Mouse (Mus musculus): ENCODE measurements around the gene Rpl12. TPM values are rescaled to one million over a fixed set of nuclear protein-coding genes. Genes with fewer than 3 reads are reported as not detected.

Rpl12 gene
- 289 TPM for polyA plus RNA-seq (2015; fragmentation: Illumina TruSeq; extraction: RNeasy Lipid Tissue Mini Kit (QIAGEN cat#74804); ENCODE audit: insufficient read depth, low read depth, low replicate concordance)

GRCm38 (mm10) chr2:32961192-32961995 lies at the start of gene Rpl12, which contains the start of gene Lrsam1:
Gene Rpl12 (plus strand): TSS chr2:32961559.
Gene Lrsam1 (minus strand): TSS chr2:32961614.

DNA sequence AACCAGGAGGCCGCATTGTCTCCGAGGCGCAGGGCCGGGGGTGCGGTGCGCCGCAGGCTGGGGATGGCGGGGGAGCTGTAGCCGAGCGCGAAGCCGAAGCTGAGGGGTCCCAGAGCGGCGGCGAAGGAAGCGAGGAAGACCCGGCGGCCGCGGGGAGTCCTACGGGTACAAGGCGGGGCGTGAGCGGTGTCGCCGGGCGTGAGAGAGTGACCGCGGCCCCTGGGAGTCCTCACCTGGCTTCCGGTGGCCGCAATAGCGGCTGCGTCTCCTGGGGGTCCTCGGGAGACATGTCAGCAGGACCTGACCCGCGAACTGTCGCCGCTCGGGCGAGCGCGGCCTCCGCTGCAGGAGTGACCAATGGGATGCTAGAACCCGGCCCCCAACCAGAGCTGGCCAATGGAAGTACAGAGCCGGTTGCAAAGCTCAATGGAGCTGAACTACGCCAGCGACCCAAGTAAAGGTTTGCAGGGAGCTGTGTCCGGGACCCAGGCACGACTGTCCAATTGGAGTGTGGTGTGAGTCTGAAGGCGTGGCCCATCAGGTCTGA lies 20.4 kb downstream of the Rpl12 start, which contains the start of gene Slc2a8:
Gene Slc2a8 (minus strand): TSS at position 359 of the 547 bp plus-strand sequence.

Other genes starting within 250 kb of the Rpl12 start
- 22.0 TPM for gene Cdk9, start 248.5 kb upstream of the Rpl12 start, polyA plus RNA-seq (2015; fragmentation: Illumina TruSeq; extraction: RNeasy Lipid Tissue Mini Kit (QIAGEN cat#74804); ENCODE audit: insufficient read depth, low read depth, low replicate concordance)
- 7.7 TPM for gene Sh2d3c, start 240.5 kb upstream of the Rpl12 start, polyA plus RNA-seq (2015; fragmentation: Illumina TruSeq; extraction: RNeasy Lipid Tissue Mini Kit (QIAGEN cat#74804); ENCODE audit: insufficient read depth, low read depth, low replicate concordance)
- gene 6330409D20Rik, start 220.5 kb upstream of the Rpl12 start, polyA plus RNA-seq (2015; fragmentation: Illumina TruSeq; extraction: RNeasy Lipid Tissue Mini Kit (QIAGEN cat#74804); ENCODE audit: insufficient read depth, low read depth, low replicate concordance), result not detected
- gene Tor2a, start 204.3 kb upstream of the Rpl12 start, polyA plus RNA-seq (2015; fragmentation: Illumina TruSeq; extraction: RNeasy Lipid Tissue Mini Kit (QIAGEN cat#74804); ENCODE audit: insufficient read depth, low read depth, low replicate concordance), result 24.0 TPM
- gene Ttc16, start 185.9 kb upstream of the Rpl12 start, polyA plus RNA-seq (2015; fragmentation: Illumina TruSeq; extraction: RNeasy Lipid Tissue Mini Kit (QIAGEN cat#74804); ENCODE audit: insufficient read depth, low read depth, low replicate concordance), result 0.70 TPM
- 4.1 TPM for gene Ptrh1, start 185.8 kb upstream of the Rpl12 start, polyA plus RNA-seq (2015; fragmentation: Illumina TruSeq; extraction: RNeasy Lipid Tissue Mini Kit (QIAGEN cat#74804); ENCODE audit: insufficient read depth, low read depth, low replicate concordance)
- 0.48 TPM for gene Cfap157, start 177.1 kb upstream of the Rpl12 start, polyA plus RNA-seq (2015; fragmentation: Illumina TruSeq; extraction: RNeasy Lipid Tissue Mini Kit (QIAGEN cat#74804); ENCODE audit: insufficient read depth, low read depth, low replicate concordance)
- 7.2 TPM for gene Stxbp1, start 114.3 kb upstream of the Rpl12 start, polyA plus RNA-seq (2015; fragmentation: Illumina TruSeq; extraction: RNeasy Lipid Tissue Mini Kit (QIAGEN cat#74804); ENCODE audit: insufficient read depth, low read depth, low replicate concordance)
- gene Fam129b, start 85.4 kb upstream of the Rpl12 start, polyA plus RNA-seq (2015; fragmentation: Illumina TruSeq; extraction: RNeasy Lipid Tissue Mini Kit (QIAGEN cat#74804); ENCODE audit: insufficient read depth, low read depth, low replicate concordance), result 14.7 TPM
- 3.8 TPM for gene Lrsam1, start 55 bp downstream of the Rpl12 start, polyA plus RNA-seq (2015; fragmentation: Illumina TruSeq; extraction: RNeasy Lipid Tissue Mini Kit (QIAGEN cat#74804); ENCODE audit: insufficient read depth, low read depth, low replicate concordance)
- gene Slc2a8, start 20.5 kb downstream of the Rpl12 start, polyA plus RNA-seq (2015; fragmentation: Illumina TruSeq; extraction: RNeasy Lipid Tissue Mini Kit (QIAGEN cat#74804); ENCODE audit: insufficient read depth, low read depth, low replicate concordance), result 4.8 TPM
- gene Garnl3, start 170.1 kb downstream of the Rpl12 start, polyA plus RNA-seq (2015; fragmentation: Illumina TruSeq; extraction: RNeasy Lipid Tissue Mini Kit (QIAGEN cat#74804); ENCODE audit: insufficient read depth, low read depth, low replicate concordance), result 0.94 TPM

All from pancreas, adult 10 weeks (tissue).